Mouse (Mus musculus) megakaryocyte-erythroid progenitor cell, adult 5-6 weeks (primary cell): ENCODE measurements around the gene Tnr. TPM values are rescaled to one million over a fixed set of nuclear protein-coding genes. Genes with fewer than 3 reads are reported as not detected.
A peak's percentile ranks its signal among the peaks of the same experiment; 100 is the strongest.
"Not testable (repeated sequence)": the region's sequence is repeated elsewhere in the genome, so short reads cannot be mapped to it uniquely, and the experiment has no call there.

ENCODE experiments used
- ATAC-seq: replicated peaks from 2 replicates; pipeline ENCODE4 v1.8.0; 2016; ENCODE audit warnings: mild to moderate bottlenecking, inconsistent platforms; ENCODE audit not compliant: severe bottlenecking, poor library complexity, low FRiP score, low TSS enrichment
- total RNA-seq, 2 experiments: library from RNA; stranded (forward) in 1 of 2; stranded (reverse) in 1 of 2; fragments of 200-1000, 215-1000 nt in 1 of 2; fragments of >200 nt in 1 of 2; fragmentation: Nextera tagmentation in 1 of 2; gene quantifications; 2 replicates each; pipeline ENCODE4 v1.2.3; 2014 to 2017

Gene Tnr
- total RNA-seq, 2 experiments from 2014 or later: not detected

DNA sequence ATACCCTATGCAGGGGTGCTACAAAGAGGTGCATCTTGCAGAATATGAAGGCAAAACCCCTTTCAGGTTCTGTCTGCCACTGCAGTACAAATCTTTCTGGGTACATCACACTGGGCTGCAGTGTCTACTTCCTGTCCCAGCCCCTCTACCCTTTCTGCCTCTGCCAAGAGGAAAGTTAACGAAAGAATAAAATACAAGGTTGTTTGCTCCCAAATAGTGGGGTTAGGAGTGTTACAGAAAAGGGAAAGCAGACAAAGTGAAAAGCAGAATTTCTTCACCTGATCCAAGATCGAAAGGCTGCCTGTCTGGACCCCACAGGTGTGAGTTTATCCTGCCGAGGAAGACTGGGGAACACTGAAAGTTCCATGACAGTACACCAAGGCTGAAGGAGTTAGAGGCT, 376.4 kb downstream of the Tnr start:
- ATAC-seq: no peak

DNA sequence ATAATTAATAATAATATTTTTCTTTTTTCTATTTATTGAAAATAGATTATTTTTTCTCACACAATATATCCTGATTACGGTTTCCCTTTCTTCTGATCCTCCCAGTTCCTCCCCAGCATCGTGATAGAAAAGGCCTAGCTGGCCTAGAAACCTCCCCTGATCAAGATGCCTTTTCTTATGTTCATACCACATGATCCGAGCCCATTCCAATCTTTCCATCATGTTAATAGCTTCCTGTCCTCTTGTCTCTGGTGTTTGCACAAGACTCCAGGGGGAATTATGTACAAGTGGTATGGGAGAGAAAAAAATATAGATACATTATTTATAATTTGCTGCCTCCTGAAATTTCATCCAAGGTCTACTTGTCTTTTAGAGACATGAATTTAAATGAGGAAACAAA, 377.1 kb downstream of the Tnr start:
- ATAC-seq: no peak

DNA sequence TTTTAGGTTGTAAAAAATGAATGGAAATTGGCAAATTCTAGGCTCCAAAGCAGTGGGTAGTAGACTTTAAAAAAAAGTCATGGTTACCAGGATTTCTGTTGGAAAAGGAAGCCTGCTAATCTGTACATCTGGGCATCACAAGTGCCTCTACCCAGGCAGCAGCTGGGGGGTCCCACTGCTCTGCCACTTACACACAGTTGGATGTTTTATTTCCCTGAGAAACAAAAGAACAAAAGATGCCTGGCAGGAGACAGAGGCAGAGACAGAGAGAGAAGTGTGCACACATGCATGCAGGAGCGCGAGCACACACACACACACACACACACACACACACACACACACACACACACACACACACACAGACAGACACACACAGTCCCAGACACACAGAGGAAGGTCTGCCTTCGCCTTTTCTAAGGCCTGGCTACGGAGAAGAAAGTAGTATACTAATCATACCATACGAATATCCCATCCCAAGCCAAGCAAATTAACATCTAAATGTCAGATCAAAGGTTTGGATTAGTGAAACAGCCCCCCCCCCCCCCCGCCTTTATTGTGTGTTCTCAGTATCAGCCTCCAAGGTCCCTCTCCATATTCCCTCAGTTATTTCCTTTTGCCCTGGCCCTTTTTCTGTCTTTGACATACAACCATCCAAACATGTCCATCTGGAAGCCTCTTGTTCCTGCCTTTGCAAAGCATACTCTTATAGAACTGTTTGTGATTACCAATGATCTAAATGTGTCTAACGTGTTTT, 378.0 kb downstream of the Tnr start:
- no peak for ATAC-seq

DNA sequence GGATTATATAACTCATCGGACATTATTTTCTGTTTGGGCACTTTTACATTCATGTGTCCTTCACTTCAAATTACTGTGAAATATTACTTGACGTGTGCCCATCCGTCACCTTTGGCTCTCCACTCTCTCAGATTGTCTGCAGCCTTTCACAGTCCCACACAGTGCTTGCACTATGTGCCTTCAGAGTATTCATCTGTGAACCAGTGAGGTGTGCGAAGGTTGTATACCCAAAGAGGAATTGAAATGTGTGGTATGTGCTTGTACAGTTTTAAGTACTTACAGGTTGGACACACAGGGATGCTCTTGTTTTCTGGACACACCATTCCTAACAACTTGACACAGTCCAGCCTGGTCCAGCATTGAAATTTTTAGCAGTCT, 378.5 kb downstream of the Tnr start:
- no peak for ATAC-seq

DNA sequence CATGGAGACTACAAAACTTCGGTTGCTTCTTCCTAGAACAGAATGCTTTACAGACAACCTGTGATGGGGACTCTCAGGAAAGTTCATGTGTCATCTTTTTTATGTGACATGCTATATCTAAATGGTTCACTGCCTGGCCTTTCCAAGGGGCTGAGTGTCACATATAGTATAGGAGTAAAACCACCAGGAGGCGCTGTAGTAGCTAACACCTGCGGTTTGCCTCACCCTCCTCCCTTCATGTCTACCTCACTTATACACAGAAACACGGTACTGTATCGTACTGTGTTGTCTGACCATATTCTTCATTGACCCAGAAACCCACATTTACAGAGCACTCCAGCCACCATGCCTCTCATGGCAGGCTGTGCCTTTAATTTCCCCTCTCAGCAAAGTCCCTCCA, 387.4 kb downstream of the Tnr start:
- ATAC-seq: peak; percentile 91

DNA sequence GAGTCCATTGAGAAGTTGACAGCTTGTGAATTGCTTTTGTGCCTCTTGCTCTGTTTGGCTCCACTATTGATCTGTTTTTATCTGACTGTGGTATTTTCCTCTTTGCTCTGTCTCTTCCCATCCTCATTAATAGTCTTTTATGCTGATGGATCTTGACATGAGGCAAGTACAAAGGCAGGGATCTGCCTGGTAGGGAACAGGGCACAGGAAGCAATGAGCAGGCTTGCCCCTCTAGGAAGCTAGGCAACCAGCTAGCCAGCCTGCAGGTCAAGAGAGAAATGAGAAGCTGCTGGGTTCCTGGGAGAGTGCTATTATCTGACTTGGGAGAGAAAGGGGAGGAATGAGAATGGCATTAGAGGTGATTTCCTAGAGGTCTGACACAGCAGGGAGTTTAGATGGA, 391.2 kb downstream of the Tnr start:
- no peak for ATAC-seq

DNA sequence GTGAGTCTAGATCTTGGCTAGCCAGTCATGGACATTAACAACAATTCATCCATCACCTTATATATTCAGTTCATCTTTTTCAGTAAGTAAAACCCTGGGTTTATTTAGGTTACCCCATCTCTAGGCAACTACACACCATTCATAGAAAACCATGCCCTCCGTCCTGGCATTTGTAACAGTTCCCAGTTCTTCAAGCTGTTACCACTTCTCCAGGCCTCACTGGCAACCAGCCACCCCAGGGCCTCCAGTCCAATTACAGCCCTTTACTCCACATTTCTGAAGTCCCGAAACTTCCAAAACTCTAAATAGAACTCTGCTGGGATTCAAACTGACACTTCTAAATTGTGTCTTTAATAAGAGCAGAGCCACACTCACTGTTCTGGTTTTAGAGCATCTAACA, 397.0 kb downstream of the Tnr start:
- ATAC-seq: no peak

DNA sequence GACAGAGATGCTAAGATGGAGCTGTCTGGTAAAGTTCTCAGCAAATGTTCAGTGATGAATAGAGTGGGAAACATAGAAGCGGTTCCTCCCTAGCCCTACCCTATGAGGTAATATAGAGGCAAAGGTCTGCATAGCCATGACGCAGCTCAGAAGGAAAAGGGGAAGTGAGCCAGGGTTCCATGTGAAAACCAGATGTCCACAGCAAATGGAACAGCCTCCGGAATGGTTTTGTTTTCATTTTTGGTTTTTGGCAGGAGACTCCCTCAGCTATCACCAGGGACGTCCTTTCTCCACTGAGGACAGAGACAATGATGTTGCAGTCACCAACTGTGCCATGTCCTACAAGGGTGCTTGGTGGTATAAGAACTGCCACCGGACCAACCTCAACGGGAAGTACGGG, 399.4 kb downstream of the Tnr start:
- ATAC-seq: no peak

DNA sequence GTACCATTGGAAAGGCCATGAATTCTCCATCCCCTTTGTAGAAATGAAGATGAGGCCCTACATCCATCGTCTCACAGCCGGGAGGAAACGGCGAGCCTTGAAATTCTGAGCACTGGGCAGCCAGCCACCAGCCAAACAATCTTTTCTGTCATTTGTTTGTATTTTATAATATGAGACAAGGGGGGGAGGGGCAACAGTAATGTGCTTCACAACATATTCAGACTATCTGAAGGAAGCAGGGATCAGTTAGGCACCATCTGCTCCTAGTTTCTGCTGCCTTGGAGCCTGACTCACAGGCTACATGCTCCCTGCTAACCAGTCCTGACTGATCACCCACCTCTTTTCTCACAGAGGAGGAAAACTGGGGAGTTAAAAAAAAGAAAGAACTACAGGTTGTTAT, 400.5 kb downstream of the Tnr start:
- no peak for ATAC-seq

DNA sequence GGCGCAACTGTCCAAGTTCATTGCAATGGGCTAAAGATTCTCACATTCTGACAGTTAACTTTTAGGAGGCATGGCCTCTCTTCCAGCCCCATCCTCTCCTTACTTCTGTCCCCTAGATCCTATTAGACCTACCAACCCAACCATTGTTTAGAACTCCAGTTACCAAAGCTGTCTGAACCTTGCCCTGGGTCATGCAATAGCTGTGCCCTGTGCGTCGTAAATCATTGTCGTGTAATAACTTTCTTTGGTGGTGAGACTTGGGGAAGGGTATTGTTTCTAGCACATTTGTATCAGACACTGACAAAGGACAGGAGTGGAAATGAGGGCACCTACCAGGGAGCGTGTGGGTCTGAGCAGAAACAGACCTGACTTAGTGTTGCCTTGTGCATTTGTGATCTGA, 401.1 kb downstream of the Tnr start:
- ATAC-seq: no peak

DNA sequence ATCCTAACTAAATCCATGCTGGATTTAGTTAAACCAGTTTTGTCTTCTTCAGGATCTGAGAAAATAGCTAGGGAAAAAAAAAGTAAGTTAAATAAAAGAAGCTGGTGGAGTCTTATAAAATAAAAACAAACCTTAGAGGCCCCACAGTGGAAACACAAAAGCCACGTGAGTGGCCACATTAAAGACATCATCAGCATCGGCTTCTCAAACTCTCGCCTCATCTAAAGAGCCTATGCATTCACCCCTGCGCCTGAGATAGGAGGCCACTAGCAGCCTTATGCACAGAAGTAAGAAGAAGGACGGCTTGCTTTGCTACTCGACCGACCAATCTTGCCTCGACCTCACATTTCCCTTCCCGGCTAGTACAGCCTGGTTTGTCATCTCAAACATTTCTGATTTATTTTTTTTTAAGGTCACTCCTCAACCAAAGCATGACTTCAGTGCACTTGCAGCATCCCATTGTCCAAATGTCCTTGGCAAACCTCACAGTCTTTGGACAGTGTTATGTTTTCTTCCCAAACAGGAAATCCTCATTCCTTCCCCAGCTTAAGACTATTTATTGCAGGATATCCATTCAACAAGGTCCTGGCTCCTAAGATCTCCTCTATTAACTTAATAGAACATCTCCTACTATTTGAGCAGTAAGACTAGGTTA, 405.2 kb downstream of the Tnr start:
- ATAC-seq: no peak

DNA sequence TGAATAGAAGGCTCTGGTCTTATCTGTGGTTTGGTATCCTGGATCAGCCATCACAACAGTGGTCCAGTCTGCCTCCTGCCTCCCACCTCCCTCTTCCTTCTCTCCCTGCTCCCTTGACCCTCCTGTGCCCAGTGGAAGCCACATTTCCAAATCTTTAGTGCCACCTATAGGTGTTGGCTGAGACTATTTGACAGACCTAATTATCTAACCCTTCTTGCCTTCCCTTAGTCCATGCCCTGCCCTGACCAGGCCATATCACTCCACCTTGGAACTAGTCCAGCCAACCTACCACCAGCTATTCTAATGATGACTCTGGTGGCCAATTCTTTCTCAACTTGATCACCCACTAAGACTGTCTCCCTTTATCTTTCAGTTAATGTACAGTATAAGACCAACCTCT, 408.5 kb downstream of the Tnr start:
- ATAC-seq: no peak

DNA sequence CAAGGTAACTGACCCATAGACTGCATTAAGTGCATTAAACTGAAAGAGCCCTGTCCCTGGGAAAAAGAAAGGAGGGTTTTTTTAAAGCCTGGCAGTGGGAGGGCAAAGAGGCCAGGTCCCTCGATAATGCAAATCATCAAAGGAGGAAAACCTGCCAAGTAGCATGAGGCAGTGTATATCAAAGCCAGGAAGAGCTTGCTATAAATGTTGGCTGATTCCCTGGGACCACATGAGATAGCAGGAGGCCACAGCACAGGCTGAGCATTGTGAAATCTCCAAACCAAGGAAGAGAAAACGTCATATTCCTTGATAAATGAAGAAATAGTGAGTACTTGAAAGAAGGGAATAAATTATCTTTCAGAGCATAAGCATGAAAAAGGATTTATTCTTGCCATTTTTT, 409.0 kb downstream of the Tnr start:
- ATAC-seq: peak; percentile 52; the same call in 1 of the 2 replicates

DNA sequence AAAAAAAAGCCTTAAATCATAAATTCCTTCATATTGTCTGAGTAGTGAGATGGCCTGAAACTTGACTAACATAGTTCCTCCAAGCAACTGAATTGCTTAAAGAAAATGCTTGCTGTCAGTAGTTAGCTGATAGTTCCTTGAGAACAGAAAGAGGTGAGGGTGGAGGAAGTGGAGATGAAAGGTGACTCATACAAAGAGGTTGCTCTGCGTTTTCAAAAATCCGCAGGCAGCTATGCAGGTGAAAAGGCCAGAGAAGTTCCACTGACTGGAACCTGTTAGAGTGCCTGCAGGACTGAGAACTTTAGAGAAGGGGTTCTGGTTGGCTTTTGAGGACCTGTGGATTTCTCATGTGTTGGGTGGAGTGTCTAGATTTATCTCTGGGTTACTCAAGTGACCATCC, 414.9 kb downstream of the Tnr start:
- ATAC-seq: no peak

DNA sequence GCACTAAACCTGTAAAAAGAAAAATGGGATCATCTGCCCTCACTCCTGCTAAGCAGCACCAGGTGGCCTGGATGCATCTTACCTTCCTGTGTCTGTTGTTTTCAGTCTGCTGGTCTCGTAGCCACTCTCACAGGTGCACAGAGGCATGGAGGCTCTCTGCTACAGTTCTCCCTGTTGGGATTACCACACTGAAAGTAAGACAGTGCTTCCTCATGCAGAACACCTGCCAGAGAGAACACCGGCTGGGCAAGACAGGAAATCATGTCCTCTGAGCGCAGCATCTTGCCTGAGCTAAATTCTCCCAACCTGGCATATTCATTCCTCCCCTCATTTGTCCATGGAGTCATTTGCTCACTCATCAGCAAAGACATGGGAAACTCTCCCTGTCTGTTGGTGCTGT, 415.8 kb downstream of the Tnr start:
- ATAC-seq: no peak

DNA sequence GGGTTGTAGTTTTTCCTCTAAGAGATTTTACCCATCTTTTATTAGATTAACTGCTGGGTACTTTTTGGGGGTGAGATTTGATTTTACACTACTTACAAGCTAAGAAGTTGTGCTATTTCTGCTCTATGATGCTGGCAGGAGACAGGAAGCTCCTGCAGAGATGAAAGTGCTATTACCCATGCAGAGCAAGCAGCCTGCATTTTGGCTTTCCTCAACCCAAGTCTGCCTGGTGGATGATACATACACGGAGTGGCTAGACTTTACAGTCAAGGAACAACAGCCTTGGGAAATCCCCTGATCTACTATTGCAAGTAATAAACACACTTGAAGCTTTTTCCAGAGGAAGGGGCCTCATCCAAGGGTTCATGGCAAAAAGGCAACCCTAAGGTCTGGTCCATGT, 430.0 kb downstream of the Tnr start:
- no peak for ATAC-seq

DNA sequence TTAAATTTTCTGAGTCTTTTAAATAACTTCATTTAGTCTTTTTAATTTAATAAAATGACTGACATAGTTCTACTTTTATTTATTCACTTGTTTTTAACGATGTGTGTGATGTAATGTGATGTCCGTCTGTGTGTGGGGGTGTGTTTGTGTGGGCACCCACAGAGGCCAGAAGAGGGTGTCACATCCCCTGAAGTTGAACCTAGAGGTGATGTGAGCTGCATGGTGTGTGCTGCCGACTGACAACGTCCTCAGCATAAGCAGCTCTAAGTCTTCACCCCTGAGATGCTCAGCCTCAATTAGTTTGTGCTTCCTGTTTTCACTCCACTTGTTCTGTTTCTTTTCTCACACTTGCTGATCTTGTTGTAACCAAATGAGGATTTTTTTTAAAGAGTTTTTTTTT, 439.8 kb downstream of the Tnr start:
- no peak for ATAC-seq

DNA sequence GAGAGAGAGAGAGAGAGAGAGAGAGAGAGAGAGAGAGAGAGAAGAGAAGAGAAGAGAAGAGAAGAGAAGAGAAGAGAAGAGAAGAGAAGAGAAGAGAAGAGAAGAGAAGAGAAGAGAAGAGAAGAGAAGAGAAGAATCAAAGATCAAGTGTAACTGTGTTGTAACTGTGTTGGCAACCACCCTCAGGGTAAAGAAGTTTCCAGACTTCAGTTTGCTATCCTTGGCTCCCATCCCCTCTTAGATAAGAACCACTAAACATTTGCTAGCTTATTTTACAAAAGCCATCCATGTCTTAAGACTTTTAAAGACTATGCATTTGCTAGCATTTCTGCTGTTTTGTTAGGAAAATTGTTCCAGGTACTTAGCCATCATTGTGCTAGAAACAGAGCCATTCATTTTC, 442.7 kb downstream of the Tnr start:
- not testable (repeated sequence) for ATAC-seq

DNA sequence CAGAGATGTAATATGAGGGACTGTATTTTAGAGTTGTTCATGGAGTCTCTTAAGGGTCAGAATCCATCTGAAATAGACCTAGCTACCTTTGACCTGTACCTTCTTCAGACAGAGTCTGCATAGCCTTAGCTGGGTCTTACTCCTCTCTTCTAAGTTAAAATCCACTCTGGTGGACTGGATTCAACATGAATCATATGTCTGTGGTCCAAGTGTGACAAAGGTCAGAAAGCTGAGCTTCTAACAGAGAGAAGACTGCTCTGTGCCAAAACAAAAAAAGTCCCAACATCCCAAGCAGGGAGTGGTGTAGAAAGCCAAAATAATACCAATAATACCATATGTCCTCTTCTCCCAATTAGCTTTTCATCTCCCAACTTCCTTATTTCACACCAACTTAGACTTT, 444.8 kb downstream of the Tnr start:
- ATAC-seq: no peak

DNA sequence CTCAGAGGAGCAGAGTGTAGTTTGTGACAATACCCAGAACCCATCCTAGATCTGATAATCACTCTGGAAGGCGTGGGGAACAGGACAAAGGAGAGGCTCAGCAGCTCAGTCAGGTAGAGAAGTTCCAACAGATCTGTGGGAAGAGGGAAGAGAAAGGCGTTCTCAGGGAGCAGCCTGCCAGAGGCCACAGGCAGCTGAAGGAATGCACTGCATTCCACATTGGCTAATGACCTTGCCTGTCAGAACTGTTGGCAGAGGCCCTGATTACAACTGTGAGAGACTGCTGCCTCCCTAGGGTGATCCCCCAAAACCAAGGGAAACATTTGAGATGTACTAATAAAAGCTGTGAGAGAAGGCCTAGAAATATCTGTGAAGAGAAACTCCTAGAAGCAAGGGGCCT, 454.2 kb downstream of the Tnr start:
- ATAC-seq: no peak

DNA sequence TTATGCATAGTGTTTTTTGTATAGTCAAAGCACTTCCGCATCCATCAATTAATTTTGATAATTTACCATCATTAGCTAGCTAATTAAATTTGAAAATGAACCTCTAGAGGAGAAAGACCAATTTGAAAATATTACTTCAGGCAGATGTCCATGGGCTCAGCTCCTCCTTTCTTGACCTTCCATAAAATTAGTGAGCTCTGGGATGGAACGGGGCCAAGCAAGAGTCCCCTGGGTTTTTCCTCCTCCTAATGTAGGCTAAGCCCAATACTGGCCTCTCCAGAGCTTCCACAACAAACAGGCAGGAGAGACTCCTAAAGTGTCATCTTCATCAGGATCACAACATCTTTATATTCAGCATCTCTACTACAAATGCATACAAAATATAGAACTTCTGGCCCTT, 455.5 kb downstream of the Tnr start:
- ATAC-seq: no peak

DNA sequence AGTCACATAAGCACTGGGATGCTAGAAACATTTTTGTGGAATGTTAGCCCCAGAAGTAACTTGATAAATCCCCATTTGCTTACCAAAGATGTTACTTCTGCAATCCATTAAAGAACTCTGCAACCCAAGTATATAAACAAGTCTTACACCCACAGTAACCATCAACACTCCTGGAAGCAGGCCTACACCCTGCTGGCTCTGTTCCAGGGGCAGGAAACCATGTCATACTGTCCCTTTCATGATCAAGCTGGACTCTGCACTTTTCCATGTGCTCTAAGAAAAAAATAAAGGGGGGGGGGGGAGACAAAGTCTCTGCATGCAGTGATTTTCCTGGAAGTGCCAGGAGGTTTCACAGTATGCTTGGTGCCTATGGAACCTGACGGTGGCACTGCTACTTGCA, 456.8 kb downstream of the Tnr start:
- ATAC-seq: no peak
